Mouse (Mus musculus): ENCODE measurements around the gene Mvb12b. TPM values are rescaled to one million over a fixed set of nuclear protein-coding genes. Genes with fewer than 3 reads are reported as not detected.

Mvb12b gene
- polyA plus RNA-seq, 1 experiment from 2014 or later, result 17.7 TPM

GRCm38 (mm10) chr2:33820037-33820436 is 67.7 kb downstream of the Mvb12b start:
- H3K9me3 ChIP-seq (ENCODE audit: control insufficient read depth, low read length), result no peaks in the 10 kb centered on the region
- H3K4me3 ChIP-seq (ENCODE audit: low read depth, low read length), result no peak overlapping the region
- H3K27ac ChIP-seq (ENCODE audit: low read depth, low read length), result no peak overlapping the region
- H3K9ac ChIP-seq (ENCODE audit: low read depth, low read length), result no peak overlapping the region
- DNase-seq (ENCODE audit: low spot score) (no peak), ATAC-seq (replicated peaks; ENCODE audit: low FRiP score) (no peak)
- H3K27me3 ChIP-seq (replicated peaks; ENCODE audit: control insufficient read depth, insufficient read depth, low read length), result no peaks in the 10 kb centered on the region
- H3K36me3 ChIP-seq (ENCODE audit: control insufficient read depth, insufficient read depth, low read length), result peaks cover 11% of the 10 kb centered on the region; the same call in 1 of the 2 replicates
- H3K4me2 ChIP-seq, result no peak overlapping the region
- no peaks in the 10 kb centered on the region; the same call in 1 of the 2 replicates for H3K4me1 ChIP-seq (replicated peaks; ENCODE audit: control insufficient read depth, insufficient read depth, low read length)
- WGBS, result 91% methylated on average over 5 of the region's 5 CpGs

DNA sequence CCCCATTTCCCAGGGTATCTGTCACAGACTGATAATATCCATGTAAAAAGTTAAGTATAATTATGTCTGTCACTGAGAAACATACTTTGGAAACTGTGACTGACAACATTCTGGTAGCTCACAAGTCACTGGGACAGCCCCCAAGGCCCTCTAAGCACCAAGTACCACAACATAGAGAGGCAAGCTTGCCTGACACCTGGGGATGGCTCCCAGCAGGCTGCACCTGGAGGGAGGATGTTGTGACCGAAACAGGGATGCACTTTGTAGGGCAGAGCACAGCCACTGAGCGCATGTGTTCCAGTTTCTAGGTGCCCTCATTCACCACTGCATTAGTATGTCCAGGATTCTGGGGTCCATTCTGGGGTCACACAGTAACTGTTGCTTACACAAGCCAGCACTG is 69.4 kb downstream of the Mvb12b start:
- 97% methylated on average over 2 of the region's 2 CpGs for WGBS
- DNase-seq (ENCODE audit: low spot score) (no peak), ATAC-seq (replicated peaks; ENCODE audit: low FRiP score) (no peak)
- no peak overlapping the region for H3K4me3 ChIP-seq (ENCODE audit: low read depth, low read length)
- H3K27ac ChIP-seq (ENCODE audit: low read depth, low read length), result no peak overlapping the region
- peaks cover 2% of the 10 kb centered on the region; the same call in 1 of the 2 replicates for H3K36me3 ChIP-seq (ENCODE audit: control insufficient read depth, insufficient read depth, low read length)
- no peaks in the 10 kb centered on the region for H3K27me3 ChIP-seq (replicated peaks; ENCODE audit: control insufficient read depth, insufficient read depth, low read length)
- no peaks in the 10 kb centered on the region; the same call in 1 of the 2 replicates for H3K4me1 ChIP-seq (replicated peaks; ENCODE audit: control insufficient read depth, insufficient read depth, low read length)
- no peak overlapping the region for H3K4me2 ChIP-seq
- no peaks in the 10 kb centered on the region for H3K9me3 ChIP-seq (ENCODE audit: control insufficient read depth, low read length)
- no peak overlapping the region for H3K9ac ChIP-seq (ENCODE audit: low read depth, low read length)

DNA sequence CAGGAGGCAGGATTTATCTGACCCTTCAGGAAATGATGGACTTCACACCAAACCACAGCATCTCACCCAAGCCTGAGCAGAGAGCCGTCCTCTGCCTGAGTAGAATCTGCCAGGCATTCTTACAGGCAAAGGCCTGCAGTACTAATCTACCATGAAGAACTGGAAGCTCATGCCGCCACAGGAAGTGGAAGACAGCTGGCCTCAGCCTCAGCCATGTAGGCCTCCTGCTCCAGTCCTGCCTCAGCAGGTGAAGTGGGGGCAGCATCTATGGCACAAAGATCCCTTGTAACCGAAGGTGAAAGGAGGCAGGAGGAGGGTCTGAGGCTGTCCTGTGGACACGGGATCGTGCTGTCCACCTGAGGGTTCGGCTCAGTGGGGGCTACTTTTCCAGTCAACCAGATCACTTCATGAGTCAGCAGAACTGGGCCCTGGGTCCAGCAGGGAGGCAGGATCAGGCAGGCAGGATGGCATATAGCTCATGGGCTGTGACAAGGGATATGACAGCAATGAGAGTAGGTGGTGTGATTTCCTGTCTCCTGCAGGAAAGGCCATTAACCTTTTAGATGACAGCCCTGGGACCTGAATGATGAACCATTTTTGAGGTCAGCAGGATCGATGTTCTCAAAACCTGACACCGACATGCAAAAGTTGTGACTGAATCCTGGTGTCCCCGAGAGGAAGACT is 69.9 kb downstream of the Mvb12b start:
- H3K9ac ChIP-seq (ENCODE audit: low read depth, low read length), result no peak overlapping the region
- no peak overlapping the region for H3K4me2 ChIP-seq
- peaks cover 2% of the 10 kb centered on the region; the same call in 1 of the 2 replicates for H3K36me3 ChIP-seq (ENCODE audit: control insufficient read depth, insufficient read depth, low read length)
- no peak overlapping the region for H3K27ac ChIP-seq (ENCODE audit: low read depth, low read length)
- no peaks in the 10 kb centered on the region for H3K9me3 ChIP-seq (ENCODE audit: control insufficient read depth, low read length)
- ATAC-seq (replicated peaks; ENCODE audit: low FRiP score) (no peak), DNase-seq (ENCODE audit: low spot score) (no peak)
- 75% methylated on average over 9 of the region's 9 CpGs for WGBS
- no peaks in the 10 kb centered on the region for H3K27me3 ChIP-seq (replicated peaks; ENCODE audit: control insufficient read depth, insufficient read depth, low read length)
- no peaks in the 10 kb centered on the region; the same call in 1 of the 2 replicates for H3K4me1 ChIP-seq (replicated peaks; ENCODE audit: control insufficient read depth, insufficient read depth, low read length)
- H3K4me3 ChIP-seq (ENCODE audit: low read depth, low read length), result no peak overlapping the region

DNA sequence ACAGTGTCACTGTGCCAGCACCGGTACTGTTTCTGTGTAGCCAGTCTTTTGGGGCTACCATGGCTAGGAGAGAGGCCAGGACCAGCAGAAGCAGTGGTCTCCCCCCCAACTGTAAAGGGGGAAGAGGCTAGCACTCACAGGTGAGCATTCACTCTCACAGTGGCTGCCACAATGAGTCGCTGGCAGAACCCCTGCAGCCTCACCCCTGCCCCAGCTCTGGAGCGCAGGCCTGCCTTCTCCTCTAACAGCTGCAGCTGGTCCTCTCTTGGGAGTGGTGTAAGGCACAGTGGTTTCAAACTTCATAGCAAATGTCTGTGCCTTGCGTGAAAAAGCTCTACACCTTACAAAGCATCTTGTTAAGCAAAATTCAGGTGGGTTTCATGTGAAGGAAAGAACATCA is 70.7 kb downstream of the Mvb12b start:
- Histone ChIP-seq H3K9me3 (ENCODE audit: control insufficient read depth, low read length) (no peaks in the 10 kb centered on the region), H3K27me3 (replicated peaks; ENCODE audit: control insufficient read depth, insufficient read depth, low read length) (no peaks in the 10 kb centered on the region), H3K4me1 (replicated peaks; ENCODE audit: control insufficient read depth, insufficient read depth, low read length) (no peaks in the 10 kb centered on the region; the same call in 1 of the 2 replicates), H3K4me3 (ENCODE audit: low read depth, low read length) (no peak overlapping the region), H3K4me2 (no peak overlapping the region), H3K27ac (ENCODE audit: low read depth, low read length) (no peak overlapping the region), H3K9ac (ENCODE audit: low read depth, low read length) (no peak overlapping the region), H3K36me3 (ENCODE audit: control insufficient read depth, insufficient read depth, low read length) (peaks cover 2% of the 10 kb centered on the region; the same call in 1 of the 2 replicates)
- ATAC-seq (replicated peaks; ENCODE audit: low FRiP score) (no peak), DNase-seq (ENCODE audit: low spot score) (no peak)
- WGBS, result 86% methylated on average over 4 of the region's 4 CpGs

DNA sequence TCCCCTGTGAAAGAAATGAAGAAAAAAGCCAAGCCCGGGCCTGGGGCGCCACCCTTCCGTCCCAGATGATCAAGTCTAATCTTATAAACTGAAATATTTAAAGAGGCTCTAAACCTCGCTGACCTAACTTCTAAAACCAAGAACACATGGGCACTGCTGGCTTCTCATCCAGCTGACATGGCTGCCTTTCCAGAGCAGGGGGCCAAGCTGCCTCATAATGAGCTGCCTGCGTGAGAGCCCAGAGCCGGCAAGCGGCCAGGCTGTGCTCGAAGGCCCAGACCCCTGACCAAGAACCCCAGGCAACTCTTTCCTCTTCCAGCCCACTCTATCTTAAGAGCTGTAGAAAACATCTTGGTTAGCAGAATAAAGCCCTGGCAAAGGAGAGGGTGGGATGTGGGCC is 73.2 kb downstream of the Mvb12b start:
- ATAC-seq (replicated peaks; ENCODE audit: low FRiP score) (no peak), DNase-seq (ENCODE audit: low spot score) (no peak)
- Histone ChIP-seq H3K4me2 (no peak overlapping the region), H3K36me3 (ENCODE audit: control insufficient read depth, insufficient read depth, low read length) (peaks cover 2% of the 10 kb centered on the region; the same call in 1 of the 2 replicates), H3K4me1 (replicated peaks; ENCODE audit: control insufficient read depth, insufficient read depth, low read length) (no peaks in the 10 kb centered on the region), H3K9me3 (ENCODE audit: control insufficient read depth, low read length) (no peaks in the 10 kb centered on the region), H3K9ac (ENCODE audit: low read depth, low read length) (no peak overlapping the region), H3K27me3 (replicated peaks; ENCODE audit: control insufficient read depth, insufficient read depth, low read length) (no peaks in the 10 kb centered on the region), H3K27ac (ENCODE audit: low read depth, low read length) (no peak overlapping the region), H3K4me3 (ENCODE audit: low read depth, low read length) (no peak overlapping the region)
- 77% methylated on average over 8 of the region's 8 CpGs for WGBS

- ATAC-seq (replicated peaks; ENCODE audit: low FRiP score) (no peak), DNase-seq (ENCODE audit: low spot score) (no peak)
- 59% methylated on average over 8 of the region's 8 CpGs for WGBS
- Histone ChIP-seq H3K9me3 (ENCODE audit: control insufficient read depth, low read length) (no peaks in the 10 kb centered on the region), H3K27me3 (replicated peaks; ENCODE audit: control insufficient read depth, insufficient read depth, low read length) (no peaks in the 10 kb centered on the region), H3K4me1 (replicated peaks; ENCODE audit: control insufficient read depth, insufficient read depth, low read length) (no peaks in the 10 kb centered on the region), H3K4me3 (ENCODE audit: low read depth, low read length) (no peak overlapping the region), H3K4me2 (no peak overlapping the region), H3K36me3 (ENCODE audit: control insufficient read depth, insufficient read depth, low read length) (peaks cover under 1% of the 10 kb centered on the region; the same call in 1 of the 2 replicates), H3K9ac (ENCODE audit: low read depth, low read length) (no peak overlapping the region), H3K27ac (ENCODE audit: low read depth, low read length) (no peak overlapping the region)
These were observed 74.1 kb downstream of the Mvb12b start for GRCm38 (mm10) chr2:33813501-33814240.

DNA sequence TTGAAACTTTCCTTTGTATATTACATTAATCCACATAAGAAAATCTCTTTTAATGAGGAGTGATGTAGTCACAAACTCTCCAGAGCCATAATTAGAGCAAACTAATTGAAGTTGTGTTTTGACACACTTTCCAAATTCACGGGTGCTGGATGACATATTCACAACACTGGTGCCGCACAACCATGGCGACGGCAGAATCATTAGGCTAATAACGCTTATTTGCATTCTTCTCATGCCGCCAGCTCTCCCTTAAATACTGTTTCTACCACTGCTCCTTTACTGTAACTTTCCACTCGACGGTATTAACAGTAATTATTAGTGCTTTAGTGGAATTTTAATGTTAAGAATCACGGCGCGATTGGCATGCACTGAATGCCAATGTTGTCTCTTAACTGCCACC is 74.8 kb downstream of the Mvb12b start:
- Histone ChIP-seq H3K27me3 (replicated peaks; ENCODE audit: control insufficient read depth, insufficient read depth, low read length) (no peaks in the 10 kb centered on the region), H3K4me1 (replicated peaks; ENCODE audit: control insufficient read depth, insufficient read depth, low read length) (no peaks in the 10 kb centered on the region), H3K36me3 (ENCODE audit: control insufficient read depth, insufficient read depth, low read length) (no peaks in the 10 kb centered on the region), H3K27ac (ENCODE audit: low read depth, low read length) (no peak overlapping the region), H3K9me3 (ENCODE audit: control insufficient read depth, low read length) (no peaks in the 10 kb centered on the region), H3K4me2 (no peak overlapping the region), H3K4me3 (ENCODE audit: low read depth, low read length) (no peak overlapping the region), H3K9ac (ENCODE audit: low read depth, low read length) (no peak overlapping the region)
- ATAC-seq (replicated peaks; ENCODE audit: low FRiP score) (no peak), DNase-seq (ENCODE audit: low spot score) (no peak)
- 83% methylated on average over 11 of the region's 11 CpGs for WGBS

- no peak for DNase-seq (ENCODE audit: low spot score)
- Histone ChIP-seq H3K4me2 (no peak overlapping the region), H3K4me1 (replicated peaks; ENCODE audit: control insufficient read depth, insufficient read depth, low read length) (no peaks in the 10 kb centered on the region), H3K36me3 (ENCODE audit: control insufficient read depth, insufficient read depth, low read length) (no peaks in the 10 kb centered on the region), H3K9me3 (ENCODE audit: control insufficient read depth, low read length) (no peaks in the 10 kb centered on the region), H3K27ac (ENCODE audit: low read depth, low read length) (no peak overlapping the region), H3K27me3 (replicated peaks; ENCODE audit: control insufficient read depth, insufficient read depth, low read length) (no peaks in the 10 kb centered on the region), H3K9ac (ENCODE audit: low read depth, low read length) (no peak overlapping the region), H3K4me3 (ENCODE audit: low read depth, low read length) (no peak overlapping the region)
- WGBS, result 82% methylated on average over 17 of the region's 17 CpGs
- no peak for ATAC-seq (replicated peaks; ENCODE audit: low FRiP score)
These were observed 76.3 kb downstream of the Mvb12b start for GRCm38 (mm10) chr2:33811349-33811890.

Measured in liver, embryonic 11.5 days (tissue).